Mouse (Mus musculus) midbrain, embryonic 16.5 days (tissue): ENCODE data around the gene Sema3b. TPM values are rescaled to one million over a fixed set of nuclear protein-coding genes. Genes with fewer than 3 reads are reported as not detected.

Source experiments
- ATAC-seq: fragments of 200-750 bp; cut with Nextera tagmentation; 2 replicates; pipeline ENCODE4 v1.8.0; 2017; ENCODE audit warnings: moderate TSS enrichment
- H3K27ac ChIP-seq: fragments of 300-500 bp; sonication (generic); 2 replicates; pipeline ENCODE4 v1.5.1; 2014; ENCODE audit warnings: mild to moderate bottlenecking, low read length, mixed read lengths
- H3K27me3 ChIP-seq: fragments of 300-500 bp; sonication (generic); 2 replicates; pipeline ENCODE4 v1.6.1; 2014; ENCODE audit warnings: low read depth, low read length, mixed read lengths; ENCODE audit not compliant: control insufficient read depth, insufficient read depth
- H3K36me3 ChIP-seq: fragments of 300-500 bp; sonication (generic); 2 replicates; pipeline ENCODE4 v1.6.1; 2014; ENCODE audit warnings: mild to moderate bottlenecking, low read length, moderate library complexity, mixed read lengths; ENCODE audit not compliant: control insufficient read depth, insufficient read depth
- H3K4me1 ChIP-seq: fragments of 300-500 bp; sonication (generic); 2 replicates; pipeline ENCODE4 v1.6.1; 2014; ENCODE audit warnings: mild to moderate bottlenecking, low read length, mixed read lengths; ENCODE audit not compliant: control insufficient read depth, insufficient read depth
- H3K4me2 ChIP-seq: fragments of 300-500 bp; sonication (generic); 2 replicates; pipeline ENCODE4 v1.6.1; 2014; ENCODE audit warnings: mild to moderate bottlenecking, low read length, mixed read lengths
- H3K4me3 ChIP-seq: fragments of 300-500 bp; sonication (generic); 2 replicates; pipeline ENCODE4 v1.5.1; 2014; ENCODE audit warnings: low read depth, mild to moderate bottlenecking, low read length, moderate library complexity, mixed read lengths
- H3K9ac ChIP-seq: fragments of 300-500 bp; sonication (generic); 2 replicates; pipeline ENCODE4 v1.6.1; 2014; ENCODE audit warnings: low read depth, low read length, mixed read lengths
- H3K9me3 ChIP-seq: fragments of 300-500 bp; sonication (generic); replicated peaks from 2 replicates; pipeline ENCODE4 v1.6.1; 2014; ENCODE audit warnings: mild to moderate bottlenecking, low read length, mixed read lengths; ENCODE audit not compliant: control insufficient read depth, poor library complexity, severe bottlenecking
- WGBS: fragments of 180-500 bp; shearing (Covaris S2); extraction: QIAGEN DNeasy Blood & Tissue Kit; methylation state at CpG from one replicate; pipeline ENCODE4 v1.1.7; 2014; 5-methylcytosine and 5-hydroxymethylcytosine counted together
- polyA plus RNA-seq: library from polyadenylated mRNA; unstranded; fragments of >200 nt; fragmentation: Nextera tagmentation; extraction: Ambion mirVana; gene quantifications from 2 replicates; pipeline ENCODE4 v1.2.1, GENCODE M21; 2015

The Sema3b gene
- polyA plus RNA-seq, 1 experiment from 2014 or later, result 3.7 TPM

DNA sequence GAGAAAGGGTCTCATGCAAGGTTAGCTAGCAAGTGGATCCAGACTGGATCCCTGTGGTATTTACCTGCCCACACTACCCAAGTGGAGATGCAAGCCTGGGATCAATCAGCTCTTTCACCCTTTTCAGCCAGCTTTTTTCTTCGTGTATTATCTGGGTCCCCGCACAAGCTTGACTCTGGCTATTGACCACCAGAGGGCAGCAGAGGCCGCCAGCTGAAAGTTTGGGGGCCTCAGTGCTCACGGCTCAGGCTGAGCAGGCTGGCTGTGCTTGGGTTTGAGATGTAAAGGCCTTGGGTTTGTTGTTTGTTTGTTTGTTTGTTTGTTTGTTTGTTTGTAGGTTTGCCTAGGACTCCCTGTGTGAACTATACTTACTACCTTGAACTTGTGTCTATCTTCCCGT, 36.5 kb upstream of the Sema3b start:
- Histone ChIP-seq H3K36me3 (no peaks in the 10 kb centered on the region), H3K4me2 (no peak overlapping the region), H3K4me1 (peaks cover 12% of the 10 kb centered on the region), H3K9ac (peak overlapping the region; percentile 48), H3K27ac (peak overlapping the region; percentile 22; the same call in 1 of the 2 replicates), H3K27me3 (no peaks in the 10 kb centered on the region), H3K4me3 (no peak overlapping the region), H3K9me3 (no peaks in the 10 kb centered on the region)
- ATAC-seq, result peak; percentile 69
- 10% methylated on average over 5 of the region's 5 CpGs for WGBS

DNA sequence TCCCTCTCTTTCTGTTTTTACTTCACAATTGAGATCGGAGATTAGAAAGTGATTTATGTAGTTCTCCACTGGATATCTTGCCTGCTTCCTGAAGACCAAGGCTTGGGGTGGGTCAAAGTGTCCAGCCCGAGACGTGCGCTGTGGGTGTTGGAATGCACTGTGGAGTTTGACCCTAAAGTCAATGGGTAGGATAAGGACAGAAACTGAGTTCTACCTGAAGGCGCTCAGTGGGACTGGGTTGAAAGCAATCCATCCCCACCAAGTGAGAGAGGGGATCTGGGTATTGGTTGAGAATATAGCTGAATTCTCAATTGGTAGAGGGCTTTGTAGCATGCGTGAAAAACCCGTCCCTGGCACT, 36.1 kb upstream of the Sema3b start:
- H3K27ac ChIP-seq, result peak overlapping the region; percentile 22; the same call in 1 of the 2 replicates
- peak overlapping the region; percentile 74 for H3K4me2 ChIP-seq
- WGBS, result 56% methylated on average over 7 of the region's 7 CpGs
- no peaks in the 10 kb centered on the region for H3K36me3 ChIP-seq
- no peak overlapping the region for H3K4me3 ChIP-seq
- no peaks in the 10 kb centered on the region for H3K27me3 ChIP-seq
- H3K9me3 ChIP-seq, result no peaks in the 10 kb centered on the region
- H3K4me1 ChIP-seq, result peaks cover 12% of the 10 kb centered on the region
- peak overlapping the region; percentile 59 for H3K9ac ChIP-seq
- 0 out of 2 replicates have a peak, but pooled peaks have one; percentile 37 for ATAC-seq

DNA sequence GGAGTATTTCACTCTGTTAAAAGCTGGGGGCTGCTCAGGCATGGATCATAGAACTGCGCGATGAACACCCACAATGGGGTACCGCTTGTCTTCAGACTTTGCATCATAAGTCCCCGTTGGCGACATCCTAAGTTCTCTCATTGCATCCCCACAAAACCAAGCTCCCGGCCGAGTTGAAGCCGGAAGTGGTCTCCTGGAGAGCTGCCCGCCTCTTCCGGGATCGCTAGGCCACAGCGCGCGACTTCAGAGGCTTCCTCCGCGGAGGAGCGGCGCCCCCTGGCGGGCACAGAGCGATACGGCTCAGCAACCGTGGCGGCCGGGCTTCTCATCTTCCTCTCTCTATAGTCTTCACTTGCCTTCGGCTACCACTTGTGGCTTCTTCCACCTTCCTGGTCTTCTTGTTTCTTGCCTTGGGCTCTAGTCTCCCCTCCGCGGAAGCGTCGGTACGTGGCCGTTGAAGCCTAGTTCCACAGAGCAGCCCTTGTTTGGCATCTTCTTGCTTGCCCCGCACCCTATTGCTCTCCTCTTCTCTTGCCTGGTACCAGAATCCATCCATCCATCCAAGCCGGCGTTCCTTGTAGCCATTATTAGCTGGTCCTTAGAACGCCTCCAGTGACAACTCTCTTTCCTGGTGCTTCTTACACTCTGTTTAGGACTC, 35.6 kb upstream of the Sema3b start:
- Histone ChIP-seq H3K9me3 (no peaks in the 10 kb centered on the region), H3K36me3 (no peaks in the 10 kb centered on the region), H3K9ac (peak overlapping the region; percentile 59), H3K4me1 (peaks cover 12% of the 10 kb centered on the region), H3K27me3 (no peaks in the 10 kb centered on the region), H3K27ac (peak overlapping the region; percentile 66), H3K4me2 (peak overlapping the region; percentile 74), H3K4me3 (peak overlapping the region; percentile 40)
- 5% methylated on average over 35 of the region's 35 CpGs for WGBS
- ATAC-seq, result peak; percentile 82

DNA sequence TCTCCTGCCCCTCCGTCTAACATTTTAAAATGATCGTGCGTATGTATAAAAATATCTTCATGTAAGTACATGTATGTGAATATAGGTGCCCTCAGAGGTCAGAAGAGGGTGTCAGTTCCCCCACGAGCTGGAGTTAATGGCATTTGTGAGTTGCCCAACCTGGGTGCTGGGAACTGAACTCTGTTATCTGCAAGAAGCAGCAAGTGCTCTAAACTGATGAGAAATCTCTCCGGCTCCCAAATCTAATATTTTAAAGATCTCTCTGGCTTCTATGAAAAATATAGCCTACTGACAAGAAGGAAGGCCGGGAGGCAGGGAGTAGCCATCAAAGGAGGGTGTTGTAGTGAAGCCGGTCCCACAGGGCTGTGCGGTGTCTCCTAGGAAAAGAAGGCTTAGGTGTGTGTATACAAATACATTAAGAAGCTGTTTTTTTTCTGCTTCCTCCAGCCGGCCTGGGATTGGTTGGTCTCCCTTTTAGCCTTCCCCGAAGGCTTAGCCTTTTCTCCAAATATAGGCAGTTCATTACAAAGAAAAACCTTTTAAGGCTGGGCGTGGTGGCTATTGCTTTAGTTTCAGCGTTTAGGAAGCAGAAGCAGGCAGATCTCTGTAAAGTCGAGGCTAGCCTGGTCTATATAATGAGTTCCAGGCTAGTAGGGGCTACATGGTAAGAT, 34.6 kb upstream of the Sema3b start:
- H3K27me3 ChIP-seq, result no peaks in the 10 kb centered on the region
- peaks cover 12% of the 10 kb centered on the region for H3K4me1 ChIP-seq
- H3K4me3 ChIP-seq, result no peak overlapping the region
- 0 out of 2 replicates have a peak overlapping the region, but pooled peaks have one; percentile 74 for H3K4me2 ChIP-seq
- no peaks in the 10 kb centered on the region for H3K9me3 ChIP-seq
- no peak for ATAC-seq
- no peaks in the 10 kb centered on the region for H3K36me3 ChIP-seq
- H3K9ac ChIP-seq, result no peak overlapping the region
- 91% methylated on average over 13 of the region's 13 CpGs for WGBS
- no peak overlapping the region for H3K27ac ChIP-seq

DNA sequence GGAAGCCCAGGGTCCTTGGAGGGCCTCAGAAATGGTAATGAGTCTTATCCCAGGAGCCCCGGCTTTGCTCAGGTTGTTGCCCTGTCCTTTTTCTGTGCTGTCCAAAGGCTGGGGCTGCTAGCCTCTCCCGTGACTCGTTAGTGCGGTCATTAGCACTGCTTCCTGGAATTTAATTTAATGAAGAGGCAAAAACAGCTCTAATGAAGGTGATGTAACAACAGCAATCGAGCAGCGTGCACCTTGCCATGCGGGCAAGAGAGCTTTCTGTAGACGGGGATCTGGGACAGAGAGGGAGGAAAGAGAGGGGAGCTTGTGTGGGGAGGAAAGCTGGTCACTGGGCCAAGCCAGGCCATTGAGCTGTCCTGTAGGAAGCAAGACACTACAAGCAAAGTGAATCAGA, 32.6 kb upstream of the Sema3b start:
- Histone ChIP-seq H3K9ac (no peak overlapping the region), H3K9me3 (no peaks in the 10 kb centered on the region), H3K36me3 (no peaks in the 10 kb centered on the region), H3K4me3 (no peak overlapping the region), H3K27ac (no peak overlapping the region), H3K27me3 (no peaks in the 10 kb centered on the region), H3K4me2 (no peak overlapping the region), H3K4me1 (peaks cover 21% of the 10 kb centered on the region)
- no peak for ATAC-seq
- WGBS, result 27% methylated on average over 8 of the region's 8 CpGs

DNA sequence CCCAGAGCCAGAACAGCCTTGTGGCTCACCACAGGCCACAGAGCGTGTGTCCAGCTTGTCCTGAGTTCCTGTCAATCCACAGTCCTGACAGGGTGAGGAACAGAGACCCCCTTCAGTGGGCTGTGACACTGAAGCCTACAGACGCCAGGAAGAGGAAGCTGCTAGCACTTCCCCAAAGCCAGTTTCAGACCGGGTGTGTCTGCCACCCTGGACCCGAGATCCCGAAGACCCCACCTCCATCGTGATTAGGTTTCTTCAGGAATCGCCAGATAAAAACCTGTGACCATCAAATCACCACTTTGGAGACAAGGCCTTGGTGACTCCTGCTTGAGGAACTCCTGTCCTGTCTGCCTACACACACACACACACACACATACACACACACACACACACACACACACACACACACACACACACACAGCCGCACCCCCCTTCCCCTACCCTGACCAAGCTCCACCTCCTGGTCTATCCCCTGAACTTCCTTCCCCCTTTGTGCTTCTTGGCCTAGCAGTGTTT, 31.3 kb upstream of the Sema3b start:
- 35% methylated on average over 7 of the region's 8 CpGs for WGBS
- no peak overlapping the region for H3K9ac ChIP-seq
- peaks cover 24% of the 10 kb centered on the region for H3K4me1 ChIP-seq
- no peak overlapping the region for H3K4me3 ChIP-seq
- no peaks in the 10 kb centered on the region for H3K9me3 ChIP-seq
- no peaks in the 10 kb centered on the region for H3K36me3 ChIP-seq
- ATAC-seq, result no peak
- H3K27ac ChIP-seq, result no peak overlapping the region
- H3K4me2 ChIP-seq, result no peak overlapping the region
- no peaks in the 10 kb centered on the region for H3K27me3 ChIP-seq

DNA sequence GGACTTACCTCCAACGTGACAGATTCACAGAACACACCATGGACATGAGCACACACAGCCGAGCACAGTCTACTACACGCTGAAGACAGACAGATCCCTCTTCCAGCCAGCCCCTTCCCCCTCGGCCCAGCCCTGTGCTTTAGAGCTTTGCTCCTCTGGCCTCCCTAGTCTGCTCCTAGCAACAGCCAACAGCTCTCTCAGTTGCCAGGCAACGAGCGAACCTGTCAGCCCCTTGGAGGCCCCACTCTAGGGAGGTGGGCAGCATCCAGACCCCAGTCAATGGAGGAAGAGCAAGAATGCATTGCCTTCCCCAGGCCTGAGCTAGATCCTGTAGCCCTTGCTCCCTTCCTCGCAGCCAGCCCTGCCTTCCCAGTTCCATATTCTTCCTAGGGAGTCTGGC, 28.0 kb upstream of the Sema3b start:
- 7% methylated on average over 7 of the region's 7 CpGs for WGBS

DNA sequence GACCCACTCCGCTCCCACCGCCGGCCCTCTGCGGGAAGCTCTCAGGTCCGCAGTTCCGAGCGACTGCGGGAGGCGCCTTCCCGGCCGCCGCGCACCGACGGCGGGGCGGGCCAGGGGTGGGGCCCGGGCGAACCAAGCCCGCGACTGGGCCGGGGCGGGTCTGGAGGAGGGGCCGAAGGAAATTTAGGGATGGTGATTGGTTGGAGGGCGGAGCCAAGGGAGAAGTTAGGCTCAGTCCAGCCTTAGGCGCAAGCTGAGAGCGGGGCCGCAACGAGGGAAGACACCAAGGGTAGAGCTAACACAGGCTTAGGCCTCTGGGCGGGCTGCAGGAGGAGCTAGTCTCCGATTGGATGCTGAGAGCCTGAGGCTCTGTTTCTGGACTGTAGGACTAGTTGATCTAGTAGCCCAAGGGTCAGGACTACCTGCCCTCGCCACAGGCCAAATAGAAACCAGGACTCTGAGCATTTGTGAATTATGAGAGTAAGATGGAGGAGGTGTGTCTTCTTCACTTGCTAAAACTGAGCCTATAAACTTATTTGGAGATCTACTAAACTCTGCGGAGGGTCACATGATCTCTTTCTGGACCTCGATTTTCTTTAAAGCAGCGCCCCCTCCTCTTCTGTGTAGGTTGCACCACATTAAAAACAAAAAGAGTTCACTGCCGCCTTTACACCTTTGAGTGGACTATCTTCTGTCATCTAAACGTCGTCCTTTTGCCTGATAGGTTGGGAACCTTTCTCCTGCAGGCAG, 26.4 kb upstream of the Sema3b start, which contains the start of gene Gnai2:
TSS of gene Gnai2 (minus strand) at position 89 of the 750 bp plus-strand sequence.
- peak; percentile 89 for ATAC-seq
- no peaks in the 10 kb centered on the region for H3K9me3 ChIP-seq
- peak within 1 kb of the TSS; percentile 74 for H3K4me3 ChIP-seq
- H3K27ac ChIP-seq, result peak within 1 kb of the TSS; percentile 95
- peaks cover 44% of the 10 kb centered on the region for H3K4me1 ChIP-seq
- H3K4me2 ChIP-seq, result peak within 1 kb of the TSS; percentile 96
- WGBS, result 4% methylated on average over 38 of the region's 38 CpGs
- H3K36me3 ChIP-seq, result no peaks in the 10 kb centered on the region
- peak within 1 kb of the TSS; percentile 86 for H3K9ac ChIP-seq
- H3K27me3 ChIP-seq, result no peaks in the 10 kb centered on the region

More for the DNA sequence above, 28.0 kb upstream of the Sema3b start:
- Histone ChIP-seq H3K36me3 (no peaks in the 10 kb centered on the region), H3K27ac (peak overlapping the region; percentile 76), H3K4me3 (no peak overlapping the region), H3K4me2 (peak overlapping the region; percentile 15), H3K9me3 (no peaks in the 10 kb centered on the region), H3K4me1 (peaks cover 30% of the 10 kb centered on the region), H3K27me3 (no peaks in the 10 kb centered on the region), H3K9ac (0 out of 2 replicates have a peak overlapping the region, but pooled peaks have one; percentile 22)
- ATAC-seq, result peak; percentile 46
